Mouse (Mus musculus) heart, postnatal 36 days (tissue): ENCODE data around the gene Tmem170b. TPM values are rescaled to one million over a fixed set of nuclear protein-coding genes. Genes with fewer than 3 reads are reported as not detected.
A peak's percentile ranks its signal among the peaks of the same experiment; 100 is the strongest.
"Not testable (repeated sequence)": the region's sequence is repeated elsewhere in the genome, so short reads cannot be mapped to it uniquely, and the experiment has no call there.

Experiments used
- DNase-seq, 2 experiments: peaks; one replicate each; pipeline ENCODE4 v3.0.0; 2021 to 2022
- intact Hi-C: fragments of 180-260 bp; cut with DNase I; formaldehyde crosslinking; loops from one replicate; pipeline ENCODE4 v1.15.1; 2025
- total RNA-seq, 2 experiments: library from RNA; stranded (reverse); gene quantifications; 2 replicates each; pipeline ENCODE4 v1.2.3; 2021

The Tmem170b gene
- total RNA-seq, 2 experiments from 2014 or later = 21.7 to 24.2 TPM

DNA sequence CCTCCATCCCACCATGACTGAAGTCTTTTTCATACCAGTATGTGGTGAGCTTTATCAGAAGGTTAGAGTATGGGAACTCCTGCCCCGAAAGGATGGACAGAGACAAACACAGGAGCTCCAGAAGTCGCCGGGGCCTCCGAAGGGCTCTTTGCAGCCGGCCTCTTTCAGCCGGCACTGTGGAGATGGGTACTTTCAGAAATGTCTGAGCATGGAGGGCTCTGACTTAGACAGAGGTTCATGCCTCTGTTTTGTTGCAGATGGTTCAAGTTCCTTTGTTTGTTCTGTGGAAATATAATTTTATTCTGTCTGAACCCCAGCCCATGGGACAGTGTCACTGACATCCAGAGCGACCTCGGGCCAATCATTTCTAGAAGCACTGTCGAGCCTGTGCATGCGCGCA, 55.4 kb downstream of the Tmem170b start:
- no peak for DNase-seq
- intact Hi-C loops = loop anchor here (5.0 kb wide), 1 partner anchor 46 kb away; no protein-coding TSS in a partner anchor

- intact Hi-C loops = loop anchor here (5.0 kb wide), 1 partner anchor 45 kb away; no protein-coding TSS in a partner anchor
- DNase-seq = peak; percentile 47 to 49
Measured at GRCm38 (mm10) chr13:41662401-41663070, 56.8 kb downstream of the Tmem170b start.

- intact Hi-C loops = loop anchor here (5.0 kb wide), 1 partner anchor 44 kb away; no protein-coding TSS in a partner anchor
- no peak for DNase-seq
Measured at GRCm38 (mm10) chr13:41663501-41664195, 57.9 kb downstream of the Tmem170b start.

- intact Hi-C loops = no loop called here
- DNase-seq = no peak
Measured at GRCm38 (mm10) chr13:41669951-41670350, 64.2 kb downstream of the Tmem170b start.

DNA sequence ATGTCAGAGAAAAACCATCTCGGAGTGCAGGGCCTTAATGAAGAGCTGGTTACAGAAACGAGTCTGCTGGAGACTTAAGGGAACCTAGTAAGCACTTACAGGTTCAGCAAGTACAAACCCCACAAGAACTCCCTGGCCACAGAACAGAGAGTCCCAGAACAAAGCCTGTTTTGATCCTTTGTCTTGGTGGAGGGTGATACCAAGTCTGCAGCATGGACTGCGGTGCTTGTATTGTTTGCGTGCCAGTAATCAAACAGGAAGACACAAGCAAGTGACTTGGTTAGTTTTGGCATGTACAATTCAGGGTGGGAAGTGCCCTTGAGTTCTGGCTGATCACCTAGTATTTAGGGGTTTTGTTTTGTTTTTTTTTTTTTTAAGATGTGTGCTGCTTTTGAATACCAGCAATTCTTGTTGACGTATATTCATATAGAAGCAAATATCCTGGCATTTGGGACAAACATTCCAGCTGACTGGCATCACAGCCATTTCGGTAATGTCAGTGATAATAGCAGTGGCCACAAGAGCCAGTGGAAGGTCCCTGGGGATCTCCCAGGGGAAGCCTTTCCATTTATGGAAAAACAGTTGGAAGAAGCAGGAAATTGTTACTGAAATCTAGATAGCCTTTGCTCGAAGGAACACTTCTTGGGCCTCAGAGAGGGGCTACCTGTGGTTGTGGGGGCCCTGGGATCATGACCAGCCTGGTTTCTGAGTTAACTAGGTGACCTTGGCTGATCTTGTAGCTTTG, 64.9 kb downstream of the Tmem170b start:
- no peak for DNase-seq
- intact Hi-C loops = no loop called here

DNA sequence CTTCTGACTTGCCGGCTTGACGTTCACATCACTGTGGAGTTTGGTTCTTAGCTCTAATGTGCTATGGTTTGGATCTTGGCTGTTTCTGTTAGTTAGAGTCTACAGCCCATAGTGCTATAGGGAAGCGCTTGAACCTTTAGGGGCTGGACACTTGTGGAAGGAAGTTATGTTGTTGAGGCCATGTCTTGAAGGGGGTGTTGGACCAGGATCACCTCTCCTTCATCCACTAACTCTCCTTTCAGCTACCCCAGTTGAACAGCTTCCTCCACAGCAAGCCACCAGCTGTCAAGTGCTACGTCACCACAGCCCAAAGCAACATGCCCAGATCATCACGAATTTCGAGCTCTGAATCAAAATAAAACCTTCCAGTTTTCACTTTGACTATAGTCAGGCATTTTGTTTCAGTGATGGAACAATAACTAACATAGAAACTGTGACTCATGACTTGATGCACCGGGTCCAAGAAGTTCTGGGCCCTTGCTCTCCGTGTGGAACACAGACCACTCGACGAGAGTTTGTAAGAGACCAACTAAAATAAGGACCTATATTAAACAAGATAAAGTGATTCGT, 65.5 kb downstream of the Tmem170b start:
- DNase-seq = no peak
- intact Hi-C loops = no loop called here

DNA sequence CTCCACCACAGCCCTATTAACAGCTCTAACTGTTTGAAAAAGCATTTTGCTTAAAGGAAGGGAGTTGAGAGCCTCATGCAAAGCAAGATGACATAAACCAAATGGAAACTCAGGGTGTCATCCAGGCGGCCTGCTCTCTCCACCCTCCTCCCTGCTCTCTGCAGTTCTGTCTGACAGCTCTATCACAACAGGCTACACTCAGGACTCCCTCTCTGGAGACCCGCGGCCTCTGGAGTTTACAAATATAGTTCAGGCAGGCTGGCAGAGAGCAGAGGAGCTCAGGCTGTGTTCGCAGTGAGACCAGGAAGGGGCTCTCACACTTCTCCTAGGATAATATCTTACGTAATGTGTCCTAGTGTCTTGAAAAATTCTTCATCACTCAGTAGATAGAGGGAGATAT, 67.2 kb downstream of the Tmem170b start:
- DNase-seq, intact Hi-C loops: not testable (repeated sequence)

DNA sequence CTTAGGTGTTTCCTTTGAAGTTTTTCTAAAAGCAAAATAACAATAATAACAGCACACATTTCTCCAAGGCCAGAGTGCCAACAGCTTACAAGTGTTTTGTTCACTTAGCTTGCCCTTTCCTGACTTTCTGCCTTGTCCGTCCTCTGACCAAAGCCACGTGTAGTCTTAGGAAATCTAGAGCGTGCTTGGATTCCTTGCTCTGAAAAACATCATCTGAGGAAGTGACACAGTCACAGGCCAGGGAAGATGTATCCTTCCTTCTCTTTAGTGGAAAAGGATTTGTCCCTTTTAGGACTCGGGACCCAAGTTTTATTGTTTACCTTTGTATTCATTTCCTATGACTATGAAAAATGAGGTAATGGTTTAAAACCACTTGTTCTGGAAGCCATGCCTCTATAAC, 67.8 kb downstream of the Tmem170b start:
- intact Hi-C loops = no loop called here
- no peak for DNase-seq

DNA sequence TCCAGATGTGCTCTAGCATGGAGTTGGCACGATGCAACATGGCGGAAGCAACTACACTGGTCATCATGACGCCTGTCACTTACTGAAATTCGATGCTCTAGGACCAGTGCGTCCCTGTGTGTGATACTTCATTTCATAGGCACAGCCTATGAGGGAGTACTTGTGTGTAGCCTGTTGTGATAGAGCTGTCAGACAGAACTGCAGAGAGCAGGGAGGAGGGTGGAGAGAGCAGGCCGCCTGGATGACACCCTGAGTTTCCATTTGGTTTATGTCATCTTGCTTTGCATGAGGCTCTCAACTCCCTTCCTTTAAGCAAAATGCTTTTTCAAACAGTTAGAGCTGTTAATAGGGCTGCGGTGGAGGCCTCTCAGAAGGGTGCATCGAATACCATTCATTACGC, 68.9 kb downstream of the Tmem170b start:
- DNase-seq, intact Hi-C loops: not testable (repeated sequence)

DNA sequence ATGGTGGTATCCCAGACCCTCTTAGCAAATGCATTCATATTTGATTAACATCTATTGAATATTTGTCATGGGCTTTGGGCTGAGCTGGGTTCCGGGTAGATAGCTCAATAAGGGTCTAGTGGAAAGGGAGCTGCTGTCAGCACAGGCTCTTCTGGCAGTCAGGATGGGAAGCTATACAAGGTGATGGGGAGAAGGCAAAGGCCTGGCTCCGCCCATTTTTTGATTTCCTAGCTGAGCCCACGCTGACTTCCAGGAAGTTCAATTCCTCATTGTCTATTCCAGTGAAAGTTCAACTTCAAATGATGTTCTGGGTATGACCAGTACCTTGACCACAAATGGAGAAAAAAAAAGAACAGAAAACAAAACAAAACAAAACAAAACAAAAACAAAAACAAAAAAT, 69.8 kb downstream of the Tmem170b start:
- intact Hi-C loops = no loop called here
- DNase-seq = no peak

GRCm38 (mm10) chr13:41675966-41676835, 70.5 kb downstream of the Tmem170b start:
- DNase-seq = no peak
- intact Hi-C loops = no loop called here

DNA sequence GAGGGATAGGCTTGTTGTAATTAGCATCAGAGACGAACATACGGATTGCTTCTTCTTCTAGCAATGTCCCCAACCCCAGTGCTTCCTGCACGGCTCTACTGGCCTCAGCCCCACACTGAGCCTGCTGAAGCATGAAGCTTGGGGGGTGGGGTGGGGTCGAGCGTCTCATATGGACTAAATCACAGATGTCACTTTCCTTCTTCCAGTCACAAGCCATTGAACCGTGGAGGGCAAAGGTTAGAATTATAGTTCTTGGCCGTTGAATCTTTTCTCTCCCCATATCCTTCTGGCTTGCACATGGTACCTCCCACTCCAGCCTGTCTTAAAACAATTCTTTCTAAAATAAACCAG, 71.1 kb downstream of the Tmem170b start:
- DNase-seq = no peak
- intact Hi-C loops = no loop called here

DNA sequence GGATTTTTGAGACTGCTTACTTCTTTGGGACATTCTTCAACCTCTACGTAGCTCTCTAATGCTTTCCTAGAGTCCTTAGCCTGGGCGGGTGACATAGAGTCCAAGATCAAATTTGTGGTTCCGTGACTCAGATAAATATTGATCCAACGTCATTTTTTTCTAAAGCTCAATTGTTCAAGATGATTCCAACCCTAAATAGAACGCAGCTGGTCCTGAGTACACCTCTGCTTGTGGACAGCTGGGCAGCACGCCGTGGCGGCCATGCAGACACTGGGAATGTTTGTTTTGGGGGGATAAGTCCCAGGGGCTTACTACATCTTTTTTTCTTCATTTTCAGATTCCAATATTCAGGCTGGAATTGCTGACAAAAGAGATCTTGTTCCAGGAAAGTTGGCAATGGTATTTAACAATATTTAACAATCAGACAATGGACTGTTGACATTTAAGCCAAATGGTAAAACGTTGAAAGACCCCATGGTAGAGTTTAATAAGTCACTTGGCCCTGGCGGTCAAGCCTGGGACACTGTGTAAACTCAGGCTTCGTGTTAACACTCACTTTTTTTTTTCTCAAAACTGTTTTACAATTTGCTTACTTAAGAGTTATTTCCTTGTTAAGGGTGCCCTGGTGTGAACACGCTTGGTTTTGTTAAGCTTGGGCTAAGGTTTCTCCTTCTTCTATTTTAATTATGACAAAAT, 75.3 kb downstream of the Tmem170b start:
- DNase-seq = no peak
- intact Hi-C loops = no loop called here

DNA sequence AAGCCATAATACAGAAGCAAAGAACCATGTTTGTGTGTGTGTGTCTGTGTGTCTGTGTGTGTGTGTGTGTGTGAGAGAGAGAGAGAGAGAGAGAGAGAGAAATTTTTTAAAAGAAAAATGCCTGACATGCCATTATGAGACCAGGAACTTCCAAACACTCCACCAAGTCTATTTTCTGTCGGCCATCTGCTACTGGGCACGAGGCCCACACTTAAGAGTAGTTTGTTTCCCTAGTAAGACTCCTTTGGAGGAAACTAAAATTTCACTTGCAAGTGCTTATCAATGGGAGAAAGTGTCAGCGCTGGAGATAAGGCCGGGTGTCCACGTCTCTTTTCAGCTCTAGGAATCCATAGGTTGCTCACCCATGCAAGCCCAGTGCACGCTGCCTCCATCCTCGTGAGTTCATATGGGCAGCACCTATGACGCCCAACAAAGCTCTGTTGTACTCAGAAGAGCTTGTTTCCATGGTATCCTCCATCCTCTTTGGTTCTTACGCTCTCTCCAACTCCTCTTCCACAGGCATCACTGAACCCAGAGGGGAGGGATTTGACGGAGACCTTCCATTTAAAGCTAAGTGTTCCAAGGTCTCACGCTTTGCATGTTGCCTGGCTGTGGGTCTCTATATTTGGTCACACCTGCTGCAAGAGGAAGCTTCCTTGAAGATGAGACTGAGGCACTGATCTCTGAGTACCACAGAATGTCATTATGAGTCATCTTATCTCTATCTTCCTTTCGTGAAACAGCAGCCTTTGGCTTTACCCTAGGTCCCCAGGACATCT, 76.8 kb downstream of the Tmem170b start:
- intact Hi-C loops = no loop called here
- DNase-seq = no peak

DNA sequence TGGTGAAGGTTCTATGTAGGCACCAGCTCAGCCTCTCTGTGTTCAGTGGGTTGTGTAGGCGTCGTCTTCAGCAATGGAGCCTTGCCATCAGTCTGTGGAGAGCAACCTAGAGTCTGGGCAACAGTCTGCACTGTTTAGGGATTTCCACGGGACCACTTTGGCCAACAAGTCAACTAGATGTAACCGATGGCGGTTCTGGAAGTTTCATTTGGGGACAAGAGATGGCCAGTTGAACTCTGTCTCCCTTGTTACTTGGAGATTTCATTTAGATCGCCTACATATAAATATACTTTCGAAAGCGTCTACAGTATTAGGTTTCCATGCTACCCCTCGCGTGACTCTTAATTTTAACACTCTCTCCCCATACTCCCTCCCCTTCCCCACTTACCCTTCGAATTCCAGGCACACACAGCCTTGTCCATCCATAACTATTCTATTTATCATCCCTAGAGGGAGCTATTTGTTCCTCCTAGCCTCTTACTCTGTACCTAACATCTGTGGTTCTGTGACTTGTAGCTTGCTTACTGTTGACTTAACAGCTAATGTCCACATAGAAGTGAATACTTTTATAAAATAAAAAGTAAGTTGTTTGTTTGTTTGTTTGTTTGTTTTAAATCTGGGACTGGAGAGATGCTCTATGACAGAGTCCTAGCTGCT, 77.8 kb downstream of the Tmem170b start:
- no peak for DNase-seq
- intact Hi-C loops = no loop called here

DNA sequence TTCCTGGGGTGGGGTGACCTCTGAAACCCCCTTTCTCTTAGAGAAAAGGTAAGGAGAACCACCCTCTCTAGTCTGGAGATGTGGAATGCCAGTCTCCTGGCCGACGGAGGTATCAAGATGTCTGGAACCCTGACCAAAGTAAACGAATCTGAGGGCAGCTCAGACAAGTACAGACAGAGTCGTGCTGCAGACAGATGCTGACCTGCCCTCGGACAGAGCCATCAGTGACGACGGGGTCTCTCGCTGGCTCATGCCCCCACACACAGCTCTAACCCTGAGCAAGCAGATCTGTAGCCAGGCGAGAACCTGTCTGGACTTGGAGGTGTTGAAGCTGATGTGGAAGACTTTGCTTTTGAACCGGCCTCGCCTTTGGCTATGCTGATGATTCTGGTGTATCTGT, 79.8 kb downstream of the Tmem170b start:
- DNase-seq = no peak
- intact Hi-C loops = no loop called here

DNA sequence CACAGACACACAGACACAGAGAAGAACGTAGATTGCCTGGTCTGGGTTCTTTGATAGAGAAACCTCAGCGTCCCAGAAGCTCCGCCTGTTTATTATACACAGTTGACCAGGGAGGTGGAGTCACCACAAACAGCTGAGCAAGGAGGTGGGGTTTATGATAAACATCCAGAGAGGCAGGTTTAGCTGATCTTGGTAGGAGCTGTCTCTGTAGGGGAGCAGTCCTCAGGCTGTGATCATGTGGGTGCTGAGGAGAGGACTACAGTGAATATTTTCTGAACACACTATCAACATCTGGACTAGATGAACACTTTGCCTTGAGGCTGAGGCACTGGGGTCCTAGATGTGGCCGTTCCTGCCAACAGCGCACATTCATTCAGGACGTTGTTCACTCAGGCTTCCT, 83.3 kb downstream of the Tmem170b start:
- intact Hi-C loops = no loop called here
- DNase-seq = no peak

GRCm38 (mm10) chr13:41689598-41690045, 83.9 kb downstream of the Tmem170b start:
- intact Hi-C loops = no loop called here
- no peak for DNase-seq
